Mouse (Mus musculus) layer of hippocampus, postnatal 14 days (tissue): ENCODE results near the gene Adra1d. TPM values are rescaled to one million over a fixed set of nuclear protein-coding genes. Genes with fewer than 3 reads are reported as not detected.

ENCODE experiments used
- DNase-seq, 2 experiments: peaks; one replicate each; pipeline ENCODE4 v3.0.0; 2021 to 2022; ENCODE audit warnings: low spot score in 2 of 2, mixed read lengths in 1 of 2
- long read RNA-seq, 2 experiments: library from polyadenylated mRNA; stranded (forward); transcript quantifications; one replicate each; pipeline ENCODE4 v2.0.0; 2021
- total RNA-seq, 2 experiments: library from RNA; stranded (reverse); gene quantifications; 2 replicates each; pipeline ENCODE4 v1.2.3; 2021

Adra1d gene
- total RNA-seq = 10 to 100 TPM; 81.9 to 84.1 TPM
- long read RNA-seq, experiment 1, transcript Adra1d-201 (2 exons, 1,899 nt) = major isoform, 46 of 46 reads
- long read RNA-seq, experiment 1, partial matches to known transcripts = 0 of 46 reads
- long read RNA-seq, experiment 1, other reads (novel, unspliced or antisense) = 0 of 46 reads
- long read RNA-seq, experiment 2, transcript Adra1d-201 (2 exons, 1,899 nt) = major isoform, 49 of 49 reads
- long read RNA-seq, experiment 2, partial matches to known transcripts = 0 of 49 reads
- long read RNA-seq, experiment 2, other reads (novel, unspliced or antisense) = 0 of 49 reads

DNA sequence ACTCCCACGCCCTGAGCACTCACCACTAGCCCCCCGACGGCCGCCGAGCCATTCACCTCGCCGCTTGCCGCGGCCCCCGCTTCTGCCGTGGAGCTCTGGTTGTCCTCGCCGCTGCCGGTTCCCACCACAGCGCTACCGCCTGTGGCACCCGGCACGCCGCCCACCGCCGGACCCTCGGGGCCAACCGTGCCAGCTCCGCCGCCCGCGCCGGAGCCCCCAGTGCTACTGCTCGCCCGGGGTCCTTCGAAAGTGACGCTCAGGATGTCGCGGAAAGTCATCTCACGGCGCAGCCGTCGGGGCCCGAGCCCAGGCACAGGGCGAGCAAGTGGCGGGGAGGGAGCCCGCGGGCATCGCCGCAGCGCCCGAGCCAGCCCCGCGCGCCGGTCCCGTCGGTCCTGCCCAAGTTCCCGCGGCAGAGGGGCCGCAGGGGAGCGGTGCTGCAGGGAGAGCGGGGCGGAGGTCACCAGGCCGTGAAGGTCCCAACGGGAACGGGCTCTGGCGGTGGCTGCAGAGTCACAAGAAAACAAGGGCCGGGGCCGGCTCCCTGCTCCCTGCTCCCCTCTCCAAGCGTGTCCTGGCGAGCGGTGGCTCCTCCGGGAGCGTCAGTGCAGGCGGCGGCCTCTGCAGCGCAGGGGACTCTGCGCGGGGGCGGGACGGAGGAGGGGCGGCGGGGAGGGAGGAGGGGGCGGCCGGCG lies at the start of gene Adra1d:
Gene Adra1d (minus strand): TSS at position 393 of the 695 bp plus-strand sequence.
- DNase-seq = no peak

DNA sequence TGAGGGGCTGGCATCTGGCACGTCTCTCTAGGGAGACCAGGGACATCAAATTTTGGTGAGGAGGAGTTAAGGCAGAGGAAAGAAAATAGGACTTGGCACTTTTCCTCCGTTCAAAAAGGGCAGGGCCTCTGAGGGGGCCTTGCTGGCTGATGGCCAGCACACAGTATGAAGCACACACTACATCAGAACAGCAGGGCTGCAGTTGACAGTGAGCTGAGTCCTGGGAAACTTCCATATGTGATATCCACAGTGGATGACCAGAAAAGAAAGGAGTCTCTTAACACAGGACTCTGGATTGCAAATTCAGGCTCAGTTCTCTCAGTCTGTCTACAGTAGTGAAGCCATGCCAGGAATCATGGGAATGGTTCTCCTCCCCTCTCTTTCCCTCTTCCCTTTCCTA lies 39.8 kb upstream of the Adra1d start:
- DNase-seq = no peak

DNA sequence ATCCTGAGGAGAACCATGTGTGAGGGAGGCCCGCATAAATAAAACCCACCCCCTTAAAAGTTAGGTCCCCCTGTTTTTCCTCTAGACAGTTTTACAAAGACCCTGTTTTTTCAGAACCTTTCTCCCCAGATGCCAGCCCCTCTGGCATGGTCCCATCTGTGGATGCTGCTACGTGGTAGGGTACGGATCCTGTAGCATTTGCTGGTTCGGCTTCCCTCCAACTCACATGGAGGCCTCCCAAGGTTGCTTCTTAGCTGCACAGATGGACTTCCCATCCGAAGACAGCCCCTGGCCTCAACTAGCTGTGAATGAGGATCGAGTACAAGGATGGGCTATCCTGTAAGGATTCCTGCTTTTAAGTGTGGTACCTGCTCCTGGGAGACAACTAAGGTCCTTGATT lies 32.8 kb upstream of the Adra1d start:
- no peak for DNase-seq

DNA sequence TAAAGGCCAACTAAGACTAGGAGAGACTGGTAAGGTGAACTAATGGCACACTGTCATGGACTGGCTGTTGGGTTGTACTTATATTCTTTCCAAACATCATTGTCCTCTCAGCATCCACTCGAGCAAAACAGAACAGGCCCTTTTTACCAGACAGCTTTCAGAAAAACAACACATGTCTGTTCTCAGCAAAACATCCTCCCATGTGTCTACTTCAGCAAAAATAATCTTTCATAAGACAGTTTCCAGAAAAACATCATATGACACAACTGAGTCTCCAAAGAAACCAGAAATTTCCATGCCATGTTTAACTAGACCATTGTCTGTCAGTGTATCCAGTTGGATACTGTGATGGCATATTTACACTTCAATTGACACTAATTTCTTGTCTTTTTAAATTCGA lies 25.4 kb upstream of the Adra1d start:
- peak; percentile 8 to 59 for DNase-seq

DNA sequence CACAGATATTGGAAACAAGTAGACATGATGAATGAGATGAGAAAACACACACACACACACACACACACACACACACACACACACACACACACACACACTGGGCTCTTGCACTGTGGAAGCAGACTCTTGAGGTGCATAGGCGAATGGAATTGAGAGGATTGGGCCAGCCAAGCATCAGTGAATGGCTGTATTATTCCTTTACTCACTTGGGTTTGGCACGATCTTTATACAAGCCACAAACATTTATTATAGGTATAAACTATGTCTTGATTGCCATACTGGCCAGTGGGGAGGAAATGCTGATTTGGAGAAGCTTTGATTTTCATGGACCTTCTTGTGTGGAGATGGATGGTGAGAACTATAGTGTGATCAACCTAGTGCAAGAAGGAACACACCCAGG lies 19.4 kb upstream of the Adra1d start:
- DNase-seq = no peak

DNA sequence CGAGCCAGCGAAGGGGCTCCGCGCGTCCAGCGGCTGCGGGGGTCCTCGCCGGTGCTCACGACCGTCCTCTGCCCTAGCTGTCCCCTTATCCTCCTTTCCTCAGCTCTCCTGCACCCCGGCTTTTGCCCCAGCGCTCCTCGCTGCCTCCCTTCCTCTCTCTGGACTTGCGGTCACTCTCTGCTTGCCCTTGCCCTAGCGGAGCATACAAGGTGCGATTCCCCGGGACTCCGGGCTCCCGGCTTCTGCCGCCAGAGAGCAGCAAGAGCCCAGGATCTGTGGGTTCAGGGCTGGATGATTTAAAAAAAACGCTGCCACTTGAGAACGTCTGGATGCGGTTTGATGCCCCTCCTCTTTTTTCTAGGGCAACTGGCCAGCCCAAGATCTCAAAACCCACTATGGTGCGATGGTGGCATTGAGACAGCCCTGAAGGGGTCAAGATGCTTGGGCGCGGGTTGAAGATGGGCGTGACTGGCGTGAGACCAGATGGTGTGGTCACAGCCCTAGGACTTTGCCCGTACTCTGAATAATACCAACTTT lies 571 bp upstream of the Adra1d start:
- peak; percentile 73 to 80 for DNase-seq

DNA sequence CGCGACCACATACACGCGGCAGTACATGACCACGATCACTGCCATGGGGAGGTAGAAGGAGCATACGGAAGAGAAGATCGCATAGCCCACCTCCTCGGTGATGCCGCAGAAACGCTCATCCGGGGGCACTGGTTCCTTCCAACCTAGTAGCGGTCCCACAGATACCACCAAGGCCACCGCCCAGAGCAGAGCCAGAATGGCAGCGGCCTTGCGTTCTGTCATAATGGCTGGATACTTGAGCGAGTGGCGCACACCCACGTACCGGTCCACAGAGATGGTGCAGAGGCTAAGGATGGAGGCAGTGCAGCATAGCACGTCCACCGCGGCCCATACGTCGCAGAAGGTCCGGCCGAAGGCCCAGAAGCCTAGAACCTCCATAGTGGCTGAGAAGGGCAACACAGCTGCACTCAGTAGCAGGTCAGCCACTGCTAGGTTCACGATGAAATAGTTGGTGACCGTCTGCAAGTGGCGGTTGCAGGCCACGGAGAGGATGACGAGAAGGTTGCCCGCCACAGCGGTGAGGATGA lies 676 bp downstream of the Adra1d start:
- no peak for DNase-seq

DNA sequence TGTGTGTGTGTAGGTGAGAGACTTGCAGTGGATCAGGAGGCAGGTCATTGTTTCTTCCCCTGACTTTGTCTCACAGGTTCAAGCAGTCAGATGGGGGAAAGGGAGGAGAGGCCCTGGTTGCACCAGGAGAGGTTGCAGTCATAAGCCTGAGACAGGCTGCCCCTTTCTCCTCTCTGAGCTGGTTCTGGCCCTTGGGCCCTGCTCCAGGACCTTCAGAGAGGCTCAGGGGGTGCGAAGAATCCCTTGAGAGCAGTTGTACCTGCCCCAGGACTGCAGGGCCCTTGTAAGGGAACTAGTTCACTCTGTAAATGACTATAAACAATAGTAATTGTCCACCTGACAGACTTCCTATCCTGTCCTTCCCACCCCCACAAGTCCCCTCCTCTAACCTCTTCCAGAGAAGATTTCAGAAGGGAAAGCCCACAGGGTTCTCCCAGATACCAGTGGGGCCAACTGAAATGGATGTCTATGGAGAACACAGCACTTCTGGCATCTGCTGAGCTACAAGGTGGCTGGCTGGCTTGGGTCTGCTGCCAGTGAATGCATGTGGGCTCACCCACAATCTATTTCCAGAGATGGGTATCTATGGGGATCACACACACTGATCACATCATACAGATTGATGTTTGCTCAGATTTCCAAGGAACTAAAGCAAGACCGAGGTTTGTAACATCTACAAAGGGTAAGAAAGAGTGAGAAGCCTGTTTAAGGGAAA lies 1.7 kb downstream of the Adra1d start:
- no peak for DNase-seq

DNA sequence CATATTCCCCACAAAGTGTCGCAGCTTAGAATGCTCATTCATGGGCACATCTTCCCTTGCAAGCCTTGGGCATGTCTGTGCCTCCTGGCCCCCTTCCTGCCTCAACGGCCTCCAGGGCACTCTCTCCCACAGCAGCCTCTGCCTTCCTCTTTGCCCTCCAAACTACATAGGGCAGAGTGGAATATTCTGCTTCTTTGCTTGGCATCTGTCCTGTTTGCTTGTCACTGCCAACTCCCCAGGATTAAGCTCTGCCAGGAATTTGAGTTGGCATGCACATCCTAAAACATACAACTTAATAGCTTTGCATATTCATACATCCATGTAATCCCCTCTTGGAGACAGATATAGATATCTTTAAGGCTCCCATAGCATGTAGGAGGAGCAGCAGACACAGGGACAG lies 4.2 kb downstream of the Adra1d start:
- DNase-seq = no peak

DNA sequence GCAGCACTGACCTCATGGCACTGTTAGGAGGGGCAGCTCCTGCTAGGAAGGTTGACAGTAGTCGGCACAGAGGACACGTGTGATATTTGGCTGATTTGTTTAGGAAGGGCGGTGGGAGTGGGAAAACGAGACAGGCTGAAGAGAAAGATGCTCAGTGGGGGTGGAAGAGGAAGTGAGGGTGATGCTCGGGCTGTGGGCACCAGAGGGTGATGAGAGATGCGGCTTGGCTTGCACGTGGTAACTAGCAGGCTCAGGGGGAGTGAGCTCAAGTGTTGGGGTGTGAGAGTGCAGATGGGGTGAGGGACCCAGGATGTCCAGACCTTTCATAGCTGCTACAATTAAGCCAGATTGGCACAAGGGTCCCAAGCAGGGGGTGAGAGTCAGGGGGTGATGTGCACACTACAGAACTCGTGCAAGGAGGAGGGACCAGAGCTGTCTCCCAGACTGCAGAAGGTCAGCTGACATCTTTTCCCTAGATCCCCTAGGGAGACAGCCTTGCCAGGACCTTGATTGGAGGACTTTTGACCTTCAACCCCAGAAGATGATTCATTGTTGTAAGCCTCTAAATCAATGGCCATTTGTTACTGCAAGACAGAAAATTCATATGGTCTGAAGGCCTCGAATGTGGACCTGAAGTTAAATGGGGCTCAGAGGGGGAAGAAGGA lies 9.2 kb downstream of the Adra1d start:
- no peak for DNase-seq

DNA sequence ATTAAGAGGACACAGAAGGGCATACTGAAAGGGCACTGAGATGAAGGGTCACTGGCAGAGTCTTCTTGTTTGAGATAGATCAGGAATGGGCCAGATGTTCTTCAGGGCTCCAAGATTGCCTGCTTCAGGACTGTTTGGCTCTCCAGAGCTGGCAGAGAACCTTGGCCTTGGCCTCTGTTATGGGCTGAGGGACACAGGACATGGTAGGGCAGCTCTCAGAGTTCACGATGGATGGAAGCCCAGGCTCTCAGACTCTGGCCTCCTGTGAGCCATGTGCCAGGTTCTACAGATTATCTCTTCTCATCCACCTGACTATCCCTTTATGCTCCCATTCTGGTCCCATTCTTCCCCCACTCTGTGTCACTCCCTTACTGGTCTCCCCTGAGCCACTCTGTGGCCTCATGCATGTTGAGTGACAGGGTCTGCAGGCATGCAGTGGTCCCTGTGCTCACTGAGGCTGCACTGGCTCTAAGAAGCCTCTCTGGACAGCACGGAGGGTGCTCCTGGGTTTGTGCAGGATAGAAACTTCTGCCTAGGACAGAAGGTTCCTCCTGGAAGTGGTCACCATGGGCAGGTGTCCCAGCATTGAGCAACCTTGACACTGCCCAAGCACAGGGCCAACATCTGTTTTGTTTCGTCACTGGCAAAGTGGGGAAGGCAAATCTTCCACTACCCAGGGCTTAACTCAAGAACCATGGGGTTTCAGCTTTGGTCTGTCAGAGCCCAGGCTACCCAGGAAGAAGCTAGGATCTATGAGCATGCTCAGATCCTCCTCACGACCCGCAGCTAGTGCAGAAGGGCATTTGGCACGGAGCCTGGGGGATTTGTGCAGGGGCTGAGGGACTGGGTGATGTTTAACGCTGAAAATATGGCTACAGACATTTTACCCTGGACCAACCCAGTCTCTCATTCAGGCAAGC lies 10.1 kb downstream of the Adra1d start:
- no peak for DNase-seq

DNA sequence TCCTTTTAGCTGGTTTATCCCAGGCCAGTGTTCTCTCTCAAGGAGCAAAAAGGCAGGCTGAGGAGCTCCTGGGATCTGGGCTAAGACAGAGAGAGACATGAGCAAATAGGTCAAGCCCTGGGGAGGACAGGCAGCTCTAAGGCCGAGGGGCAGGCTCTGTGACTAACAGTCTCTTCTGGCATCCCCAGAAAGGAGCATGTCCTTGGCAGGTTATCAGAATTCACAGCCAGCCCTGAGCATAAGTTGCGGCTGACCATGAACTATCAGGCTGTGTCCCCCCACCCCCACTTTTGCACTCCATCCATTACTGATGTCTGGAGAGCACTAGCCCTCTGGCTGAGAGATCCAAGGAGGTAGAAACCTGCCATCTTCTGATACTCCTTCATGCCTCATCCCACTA lies 11.2 kb downstream of the Adra1d start:
- no peak for DNase-seq

DNA sequence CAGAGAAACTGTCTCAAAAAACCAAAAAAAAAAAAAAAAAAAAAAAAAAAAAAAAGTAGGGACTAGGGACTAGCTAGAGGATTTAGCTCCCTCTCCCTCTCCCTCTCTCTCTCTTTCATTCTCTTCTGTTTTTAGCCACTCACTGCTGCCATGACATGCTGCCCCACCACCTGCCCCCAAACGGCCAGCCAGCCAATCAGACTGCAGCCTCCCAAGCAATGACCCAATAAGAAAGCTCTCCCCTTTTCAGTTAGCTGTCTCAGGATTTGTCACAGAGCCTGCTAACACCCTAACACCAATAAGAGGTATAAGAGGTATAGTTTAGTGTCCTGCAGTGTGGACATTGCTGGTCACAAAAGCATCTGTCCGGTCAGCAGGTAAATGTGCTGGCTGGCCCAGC lies 11.6 kb downstream of the Adra1d start:
- no peak for DNase-seq

DNA sequence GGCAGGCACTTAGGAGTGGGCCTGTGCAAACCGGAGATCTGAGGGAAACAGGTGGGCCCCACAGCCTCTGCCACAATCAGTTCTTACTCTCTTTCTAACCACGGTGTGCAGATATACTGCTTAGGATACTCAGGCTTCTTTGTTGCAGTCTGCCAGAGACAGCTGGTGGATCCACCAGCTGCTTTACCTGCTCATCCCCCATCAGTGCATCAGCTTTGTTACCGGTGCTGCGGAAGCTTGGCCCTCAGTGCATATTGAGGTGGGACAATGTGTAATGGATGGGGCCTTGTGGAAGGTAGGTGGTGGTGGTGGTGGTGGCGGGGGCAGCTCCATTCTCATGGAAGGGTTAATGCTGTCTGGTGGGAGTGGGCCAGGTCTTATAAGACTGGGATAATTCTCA lies 13.0 kb downstream of the Adra1d start:
- DNase-seq = no peak

DNA sequence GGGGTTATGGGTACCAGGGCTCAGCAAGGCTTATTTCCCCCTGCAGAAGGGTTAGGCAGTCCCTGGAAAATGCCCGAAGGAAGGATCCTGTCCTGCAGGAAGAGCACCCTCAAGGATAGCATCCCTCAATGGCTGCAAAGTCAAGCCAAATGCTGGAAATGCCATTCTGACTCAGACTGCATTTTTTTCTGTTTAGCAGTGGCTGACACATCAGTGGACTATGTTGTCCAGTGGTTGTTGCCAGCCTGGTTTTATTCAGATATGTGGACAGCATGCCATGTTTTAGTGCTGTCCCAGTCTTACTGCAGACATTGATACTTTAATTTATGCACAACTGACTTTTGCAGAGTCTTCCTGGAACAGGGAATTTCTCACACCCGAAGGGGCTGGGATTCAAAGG lies 13.8 kb downstream of the Adra1d start:
- no peak for DNase-seq

DNA sequence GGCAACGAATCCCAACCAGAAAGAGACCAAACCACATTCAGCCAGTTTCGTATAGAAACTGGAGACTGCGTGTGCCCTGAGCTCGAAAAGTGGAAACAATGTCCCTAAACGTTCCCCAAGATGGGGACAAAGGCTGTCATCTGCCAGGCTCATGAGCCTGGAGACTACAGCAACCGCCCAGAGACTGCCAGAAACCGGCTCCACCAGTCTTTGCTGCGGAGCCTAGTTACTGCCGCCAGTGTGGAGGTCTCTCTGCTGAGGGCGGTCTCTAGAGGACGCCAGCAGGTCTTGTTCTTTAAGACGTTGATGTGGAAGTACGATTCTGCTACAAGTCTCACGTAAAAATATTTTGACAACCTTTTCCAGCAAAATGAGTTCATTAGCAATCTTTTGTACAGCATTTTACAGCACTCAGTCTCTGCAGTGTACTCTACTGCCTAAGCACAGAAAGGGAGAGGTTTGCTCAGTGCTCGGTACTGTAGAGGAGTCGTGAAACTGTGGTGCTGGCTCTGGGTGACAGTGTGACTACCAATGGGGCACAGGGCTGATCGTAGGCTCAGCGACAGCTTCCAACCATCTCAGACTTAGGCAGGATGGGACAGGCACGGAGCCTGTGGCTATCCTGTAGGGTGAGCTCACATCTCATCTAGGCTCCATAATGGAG lies 15.2 kb downstream of the Adra1d start:
- DNase-seq = no peak

DNA sequence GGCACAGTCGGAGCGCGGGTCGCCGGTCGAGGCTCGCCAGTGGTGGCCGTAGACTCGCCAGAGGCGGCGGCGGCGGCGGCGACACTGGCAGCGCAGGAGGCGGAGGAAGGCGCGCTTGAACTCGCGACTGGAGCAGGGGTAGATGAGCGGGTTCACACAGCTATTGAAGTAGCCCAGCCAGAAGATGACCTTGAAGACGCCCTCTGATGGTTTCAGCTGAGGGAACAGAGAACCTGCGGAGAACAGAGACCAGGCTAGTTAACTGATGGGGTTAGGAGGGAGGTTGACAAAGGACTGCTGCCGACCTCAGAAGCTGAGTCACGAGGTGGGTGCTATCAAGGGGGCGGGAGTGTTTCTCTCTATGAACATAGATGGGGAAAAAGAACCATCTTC lies 15.8 kb downstream of the Adra1d start:
- DNase-seq = no peak

DNA sequence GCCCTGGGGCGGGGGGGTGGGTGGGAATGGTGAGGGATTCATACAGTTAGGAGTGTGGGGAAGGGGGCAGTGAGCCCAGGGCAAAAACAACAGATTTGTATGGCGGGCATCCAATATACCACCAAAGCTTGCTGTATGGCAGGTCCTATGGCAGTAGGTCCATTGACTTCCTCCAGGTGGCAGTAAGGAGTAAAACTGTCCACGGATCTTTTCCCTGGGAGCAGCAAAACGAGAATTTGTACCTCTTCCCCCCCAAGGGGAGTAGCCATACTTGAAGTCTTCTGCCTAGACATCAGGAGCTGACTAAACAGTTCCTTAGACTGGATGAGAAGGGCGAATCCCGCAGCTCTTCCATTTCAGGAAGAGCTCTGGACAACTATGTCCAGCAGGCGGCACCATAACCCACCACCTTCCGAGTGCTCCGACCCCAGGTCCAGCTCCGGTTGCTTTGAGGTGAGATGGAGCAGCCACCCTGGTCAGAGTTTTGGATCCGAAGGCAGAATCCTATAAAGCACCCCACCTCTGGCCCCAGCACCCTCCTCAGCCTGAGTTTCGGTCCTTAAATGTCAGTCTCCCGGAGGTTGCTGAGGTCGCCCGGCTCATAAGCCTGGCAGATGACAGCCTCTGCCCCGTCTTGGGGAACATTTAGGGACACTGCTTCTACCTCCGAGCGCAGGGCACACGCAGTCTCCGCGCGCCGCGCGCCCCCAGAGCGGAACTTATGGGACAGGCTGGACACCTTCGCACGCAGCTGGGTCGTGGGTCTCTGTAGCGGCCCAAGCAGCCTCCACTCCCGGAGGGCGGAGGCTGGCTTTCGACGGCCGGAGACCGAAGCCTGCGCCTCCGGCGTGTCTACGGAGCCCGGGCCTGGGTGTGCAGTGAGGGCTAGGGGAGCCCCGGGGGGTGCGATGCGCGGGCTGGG lies 16.4 kb downstream of the Adra1d start:
- DNase-seq = peak; percentile 48 to 53

DNA sequence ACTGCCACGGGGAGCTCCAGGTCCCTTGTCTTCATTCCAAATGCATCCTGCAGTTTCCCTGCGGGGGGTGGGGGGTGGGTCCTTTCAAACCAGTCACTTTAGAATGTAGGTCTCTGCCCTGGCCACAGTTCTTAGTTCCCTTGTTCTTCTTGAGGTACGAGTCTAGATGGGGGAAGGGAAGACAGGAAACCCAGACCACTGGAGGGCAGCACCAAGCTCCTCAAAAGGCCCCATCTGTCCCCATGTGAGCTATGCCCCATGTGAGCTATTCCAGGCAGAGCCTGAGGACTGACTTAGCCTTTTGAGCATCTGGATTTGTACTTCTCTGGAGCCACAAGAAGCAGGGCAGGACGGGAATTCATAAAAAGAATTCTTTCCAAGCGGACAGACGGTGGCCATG lies 19.6 kb downstream of the Adra1d start:
- DNase-seq = no peak
